8 mouse cellular contexts compared by ENCODE assay signal in genomic region chr2:119601575-119601974, GRCm38 (mm10). TPM values are rescaled to one million over a fixed set of nuclear protein-coding genes. Genes with fewer than 3 reads are reported as not detected.
DNase-seq lines count a peak whose midpoint lies in the region; ATAC-seq and TF ChIP-seq lines count a peak whose summit lies in the region.
"Not testable (repeated sequence)": the region's sequence is repeated elsewhere in the genome, so short reads cannot be mapped to it uniquely, and the experiment has no call there.
"Had no signal": no experiment of that assay in that cellular context is flagged by ENCODE, and none has a peak within 500 bp of the region (broad histone marks: within the 10 kb centered on the region; RNA-seq: fewer than 3 reads in every experiment).

No protein-coding gene starts in this region.

- DNase-seq in R1 (ENCODE audit: low read depth, low spot score), result peak; percentile 22
- DNase-seq in cerebellum, adult 2 months, result peak; percentile 41 to 43
- not testable (repeated sequence) for DNase-seq in embryonic facial prominence, embryonic 14.5 days (ENCODE audit: low spot score); heart, postnatal 0 days (ENCODE audit: low spot score); left cerebral cortex, adult 2 months (ENCODE audit: extremely low spot score in 1 of 2, low spot score in 2 of 2); liver, embryonic 14.5 days (ENCODE audit: low read depth in 3 of 3, low spot score in 3 of 3)

- H3K36me3 ChIP-seq in embryonic facial prominence, embryonic 14.5 days (ENCODE audit: control insufficient read depth, insufficient read depth, low read length), result peaks cover 80% of the 10 kb centered on the region
- peaks cover 74% of the 10 kb centered on the region for H3K36me3 ChIP-seq in heart, postnatal 0 days (replicated peaks; ENCODE audit: control insufficient read depth, insufficient read depth, low read length)
- peaks cover 78% of the 10 kb centered on the region for H3K36me3 ChIP-seq in liver, embryonic 14.5 days (replicated peaks; ENCODE audit: control insufficient read depth, insufficient read depth, low read depth)
- H3K36me3 ChIP-seq in neural tube, embryonic 12.5 days, result peaks cover 64% of the 10 kb centered on the region

- not testable (repeated sequence) for H3K27ac ChIP-seq in cerebellum, adult 2 months (ENCODE audit: insufficient read depth, low read length); embryonic facial prominence, embryonic 14.5 days (replicated peaks; ENCODE audit: low read depth, low read length); heart, postnatal 0 days (ENCODE audit: low read depth); liver, embryonic 14.5 days; neural tube, embryonic 12.5 days
- H3K27ac ChIP-seq in left cerebral cortex, adult 2 months, result peak overlapping the region; percentile 72

- not testable (repeated sequence) for H3K27me3 ChIP-seq in cerebellum, adult 2 months (ENCODE audit: control insufficient read depth, insufficient read depth, low read length); embryonic facial prominence, embryonic 14.5 days (replicated peaks; ENCODE audit: control insufficient read depth, insufficient read depth, low read length); heart, postnatal 0 days (ENCODE audit: control insufficient read depth, insufficient read depth, low read length); liver, embryonic 14.5 days (ENCODE audit: control insufficient read depth, insufficient read depth, low read length); neural tube, embryonic 12.5 days (replicated peaks)

- not testable (repeated sequence) for H3K4me2 ChIP-seq in embryonic facial prominence, embryonic 14.5 days (ENCODE audit: low read depth, low read length); liver, embryonic 14.5 days (ENCODE audit: low read depth)
- H3K4me2 ChIP-seq in heart, postnatal 0 days (ENCODE audit: low read depth, low read length), result peak overlapping the region; percentile 21; the same call in 1 of the 2 replicates
- 0 out of 2 replicates have a peak overlapping the region, but pooled peaks have one; percentile 5 for H3K4me2 ChIP-seq in neural tube, embryonic 12.5 days (replicated peaks)

- H3K9ac ChIP-seq in embryonic facial prominence, embryonic 14.5 days (ENCODE audit: low read depth, low read length); heart, postnatal 0 days (replicated peaks; ENCODE audit: low read depth, low read length); neural tube, embryonic 12.5 days: not testable (repeated sequence)
- H3K9ac ChIP-seq in liver, embryonic 14.5 days (replicated peaks), result peak overlapping the region; percentile 28

- H3K9me3 ChIP-seq in embryonic facial prominence, embryonic 14.5 days (ENCODE audit: control insufficient read depth, low read length); heart, postnatal 0 days (replicated peaks; ENCODE audit: control insufficient read depth, low read length); liver, embryonic 14.5 days (ENCODE audit: control insufficient read depth, low read length); neural tube, embryonic 12.5 days: not testable (repeated sequence)

- peaks cover 15% of the 10 kb centered on the region for H3K4me1 ChIP-seq in cerebellum, adult 2 months (ENCODE audit: control insufficient read depth, insufficient read depth, low read length)
- not testable (repeated sequence) for H3K4me1 ChIP-seq in embryonic facial prominence, embryonic 14.5 days (ENCODE audit: control insufficient read depth, insufficient read depth, low read length); neural tube, embryonic 12.5 days
- H3K4me1 ChIP-seq in heart, postnatal 0 days (ENCODE audit: control insufficient read depth, insufficient read depth), result peaks cover 37% of the 10 kb centered on the region
- peaks cover 47 to 48% of the 10 kb centered on the region in 2 experiments for H3K4me1 ChIP-seq in liver, embryonic 14.5 days (replicated peaks; ENCODE audit: control insufficient read depth in 2 of 2, insufficient read depth in 2 of 2, low read length in 1 of 2)

- TF ChIP-seq EP300 in heart, postnatal 0 days (IDR thresholded peaks at IDR 0.05; ENCODE audit: low read depth); liver, embryonic 14.5 days (IDR thresholded peaks at IDR 0.05; ENCODE audit: low read depth): not testable (repeated sequence)

- TF ChIP-seq CTCF in cerebellum, adult 2 months (IDR thresholded peaks at IDR 0.05; ENCODE audit: borderline replicate concordance, insufficient read depth, low read depth, low read length); heart, postnatal 0 days (IDR thresholded peaks at IDR 0.05; ENCODE audit: low read depth); left cerebral cortex, adult 2 months (IDR thresholded peaks at IDR 0.05): not testable (repeated sequence)
- TF ChIP-seq CTCF in liver, embryonic 14.5 days (IDR thresholded peaks at IDR 0.05; ENCODE audit: low read depth), result 0 out of 2 replicates have a peak, but pooled peaks have one; percentile 12

- 0 out of 2 replicates have a peak, but pooled peaks have one; percentile 22 for ATAC-seq in embryonic facial prominence, embryonic 14.5 days (ENCODE audit: low read depth)
- not testable (repeated sequence) for ATAC-seq in heart, postnatal 0 days (ENCODE audit: insufficient read depth, low read depth); liver, embryonic 14.5 days (ENCODE audit: insufficient read depth); neural tube, embryonic 12.5 days (ENCODE audit: low FRiP score, low read depth)

- 20% methylated on average over 3 of the region's 3 CpGs for WGBS in cerebellum, adult 2 months
- WGBS in embryonic facial prominence, embryonic 14.5 days, result 83% methylated on average over 3 of the region's 3 CpGs
- 52% methylated on average over 3 of the region's 3 CpGs for WGBS in heart, postnatal 0 days
- WGBS in liver, embryonic 14.5 days (ENCODE audit: insufficient replicate concordance), result 73% methylated on average over 3 of the region's 3 CpGs
- WGBS in neural tube, embryonic 12.5 days, result 86% methylated on average over 3 of the region's 3 CpGs

- TF ChIP-seq POLR2A in cerebellum, adult 2 months (IDR thresholded peaks at IDR 0.05; ENCODE audit: borderline replicate concordance, insufficient read depth, low read length), result not testable (repeated sequence)

- peak overlapping the region; percentile 8 for H3K4me3 ChIP-seq in cerebellum, adult 2 months (replicated peaks; ENCODE audit: insufficient read depth, low read depth, low read length)
- H3K4me3 ChIP-seq in embryonic facial prominence, embryonic 14.5 days (ENCODE audit: low read depth, low read length); left cerebral cortex, adult 2 months; liver, embryonic 14.5 days (ENCODE audit: insufficient read depth in 1 of 2, low read depth in 2 of 2, low read length in 2 of 2); neural tube, embryonic 12.5 days: not testable (repeated sequence)
- 0 out of 2 replicates have a peak overlapping the region, but pooled peaks have one; percentile 13 for H3K4me3 ChIP-seq in heart, postnatal 0 days (ENCODE audit: low read depth, low read length)

- intact Hi-C loops in left cerebral cortex, adult 2 months (cut with DNase I), result not testable (repeated sequence)

RNA-seq across cellular contexts. Expression of gene Nusap1, which starts 16.5 kb away (rescaled TPM):
- 0.32 and 0.39 TPM in 2 replicates for polyA plus RNA-seq in cerebellum, adult 2 months (2012; rRNA removed)
- polyA plus RNA-seq in embryonic facial prominence, embryonic 14.5 days (2014; fragmentation: Nextera tagmentation; extraction: Ambion mirVana), result 47.5 and 56.6 TPM in 2 replicates
- total RNA-seq in heart, postnatal 0 days (2014; rRNA removed; ENCODE audit: low replicate concordance), result 25.0 and 26.8 TPM in 2 replicates
- polyA plus RNA-seq in heart, postnatal 0 days (2015; fragmentation: Nextera tagmentation; extraction: Ambion mirVana), result 13.5 and 14.2 TPM in 2 replicates
- total RNA-seq in left cerebral cortex, adult 2 months (2021), result under 1 TPM; 0.26 to 0.29 TPM
- 24.3 and 45.1 TPM in 2 replicates for polyA plus RNA-seq in liver, embryonic 14.5 days (2012; rRNA removed)
- polyA plus RNA-seq in liver, embryonic 14.5 days (2014; fragmentation: Nextera tagmentation; extraction: Ambion mirVana), result 88.3 and 88.4 TPM in 2 replicates
- polyA plus RNA-seq in neural tube, embryonic 12.5 days (2016; fragmentation: Nextera tagmentation; extraction: Ambion mirVana), result 54.9 and 55.5 TPM in 2 replicates

RNA-seq across cellular contexts. Expression of gene Oip5, which starts 16.7 kb away (rescaled TPM):
- 0.39 and 0.41 TPM in 2 replicates for polyA plus RNA-seq in cerebellum, adult 2 months (2012; rRNA removed)
- polyA plus RNA-seq in embryonic facial prominence, embryonic 14.5 days (2014; fragmentation: Nextera tagmentation; extraction: Ambion mirVana), result 15.3 and 17.9 TPM in 2 replicates
- total RNA-seq in heart, postnatal 0 days (2014; rRNA removed; ENCODE audit: low replicate concordance), result 0.88 and 12.2 TPM in 2 replicates
- polyA plus RNA-seq in heart, postnatal 0 days (2015; fragmentation: Nextera tagmentation; extraction: Ambion mirVana), result 6.1 and 7.0 TPM in 2 replicates
- 1 to 10 TPM in 1 of 2 experiments, under 1 TPM in 1; 0.86 to 1.0 TPM for total RNA-seq in left cerebral cortex, adult 2 months (2021)
- polyA plus RNA-seq in liver, embryonic 14.5 days (2012; rRNA removed), result 22.6 and 23.9 TPM in 2 replicates
- 30.1 and 37.8 TPM in 2 replicates for polyA plus RNA-seq in liver, embryonic 14.5 days (2014; fragmentation: Nextera tagmentation; extraction: Ambion mirVana)
- 19.4 and 19.9 TPM in 2 replicates for polyA plus RNA-seq in neural tube, embryonic 12.5 days (2016; fragmentation: Nextera tagmentation; extraction: Ambion mirVana)
- total RNA-seq: gastrocnemius, adult 2 months had no signal

RNA-seq across cellular contexts. Expression of gene Chp1, which starts 54.1 kb away (rescaled TPM):
- 126 and 142 TPM in 2 replicates for polyA plus RNA-seq in cerebellum, adult 2 months (2012; rRNA removed)
- polyA plus RNA-seq in embryonic facial prominence, embryonic 14.5 days (2014; fragmentation: Nextera tagmentation; extraction: Ambion mirVana), result 68.5 and 69.6 TPM in 2 replicates
- total RNA-seq in heart, postnatal 0 days (2014; rRNA removed; ENCODE audit: low replicate concordance), result 81.1 and 82.3 TPM in 2 replicates
- 51.1 and 53.3 TPM in 2 replicates for polyA plus RNA-seq in heart, postnatal 0 days (2015; fragmentation: Nextera tagmentation; extraction: Ambion mirVana)
- 100 to 1,000 TPM; 173 to 174 TPM for total RNA-seq in left cerebral cortex, adult 2 months (2021)
- polyA plus RNA-seq in liver, embryonic 14.5 days (2012; rRNA removed), result 28.1 and 31.3 TPM in 2 replicates
- polyA plus RNA-seq in liver, embryonic 14.5 days (2014; fragmentation: Nextera tagmentation; extraction: Ambion mirVana), result 47.5 and 49.3 TPM in 2 replicates
- polyA plus RNA-seq in neural tube, embryonic 12.5 days (2016; fragmentation: Nextera tagmentation; extraction: Ambion mirVana), result 62.3 and 68.2 TPM in 2 replicates

RNA-seq across cellular contexts. Expression of gene Exd1, which starts 54.1 kb away (rescaled TPM):
- 0.90 and 1.2 TPM in 2 replicates for polyA plus RNA-seq in cerebellum, adult 2 months (2012; rRNA removed)
- polyA plus RNA-seq in embryonic facial prominence, embryonic 14.5 days (2014; fragmentation: Nextera tagmentation; extraction: Ambion mirVana), result 0.22 and 0.29 TPM in 2 replicates
- total RNA-seq in heart, postnatal 0 days (2014; rRNA removed; ENCODE audit: low replicate concordance), result not detected in 2 replicates
- polyA plus RNA-seq in heart, postnatal 0 days (2015; fragmentation: Nextera tagmentation; extraction: Ambion mirVana), result 0.03 and 0.18 TPM in 2 replicates
- under 1 TPM; 0.50 to 0.61 TPM for total RNA-seq in left cerebral cortex, adult 2 months (2021)
- polyA plus RNA-seq in liver, embryonic 14.5 days (2012; rRNA removed), result 0.11 and 0.12 TPM in 2 replicates
- polyA plus RNA-seq in liver, embryonic 14.5 days (2014; fragmentation: Nextera tagmentation; extraction: Ambion mirVana), result 0.14 and 0.15 TPM in 2 replicates
- polyA plus RNA-seq in neural tube, embryonic 12.5 days (2016; fragmentation: Nextera tagmentation; extraction: Ambion mirVana), result 0.61 and 0.70 TPM in 2 replicates

Comparison
In these comparisons a context has a peak if more than half of its experiments do, and no peak if none do; other contexts are left out.
1. RNA of gene Nusap1, which starts 16.5 kb away (polyA plus RNA-seq): 24.3 to 88.4 TPM in liver, embryonic 14.5 days, 54.9 to 55.5 TPM in neural tube, embryonic 12.5 days, 47.5 to 56.6 TPM in embryonic facial prominence, embryonic 14.5 days and 13.5 to 14.2 TPM in heart, postnatal 0 days; 0.32 to 0.39 TPM in cerebellum, adult 2 months; every median in the first group is over 10 times any median in the second.